In genomic region chr11:114850452-114851268, GRCm38 (mm10) we compare ENCODE assay signal across 8 mouse cellular contexts. TPM values are rescaled to one million over a fixed set of nuclear protein-coding genes. Genes with fewer than 3 reads are reported as not detected.
DNase-seq lines count a peak whose midpoint lies in the region; ATAC-seq lines count a peak whose summit lies in the region.

TSS of gene Gprc5c (plus strand) at chr11:114851152.

- H3K4me3 ChIP-seq in lung, embryonic 15.5 days = peak within 1 kb of the TSS; percentile 62

- H3K4me1 ChIP-seq in lung, embryonic 15.5 days = peaks cover 28% of the 10 kb centered on the region

- H3K36me3 ChIP-seq in lung, embryonic 15.5 days = no peaks in the 10 kb centered on the region

- ATAC-seq in lung, embryonic 15.5 days (ENCODE audit: borderline replicate concordance, extremely low read depth, low FRiP score, low TSS enrichment) = peak; percentile 45; the same call in 1 of the 2 replicates
- no peak for ATAC-seq in activated CD4-positive, CD25-positive, alpha-beta regulatory T cell, adult 4 months

- H3K9ac ChIP-seq in lung, embryonic 15.5 days = peak within 1 kb of the TSS; percentile 70

- peaks cover 11% of the 10 kb centered on the region; the same call in 1 of the 2 replicates for H3K27me3 ChIP-seq in lung, embryonic 15.5 days

- WGBS in lung, embryonic 15.5 days = 1% methylated on average over 35 of the region's 43 CpGs

- H3K9me3 ChIP-seq in lung, embryonic 15.5 days = no peaks in the 10 kb centered on the region

- H3K4me2 ChIP-seq in lung, embryonic 15.5 days = peak within 1 kb of the TSS; percentile 97

- peak; percentile 75 for DNase-seq in adrenal gland, postnatal 10 days
- no peak for DNase-seq in adrenal gland, adult 8-10 months
- peak; percentile 70 for DNase-seq in embryo, embryonic 10.5 days (ENCODE audit: low spot score)
- DNase-seq in heart, adult 18-20 months = peak; percentile 75 to 80
- DNase-seq in kidney, adult 11 months = peak; percentile 92
- peak; percentile 62 for DNase-seq in ovary, postnatal 14 days (ENCODE audit: low spot score)

- peak within 1 kb of the TSS; percentile 94 for H3K27ac ChIP-seq in lung, embryonic 15.5 days

RNA-seq across cellular contexts. Expression of gene Gprc5c, which starts in this region (rescaled TPM):
- 10 to 100 TPM; 26.2 to 27.9 TPM for total RNA-seq in adrenal gland, postnatal 10 days (2021)
- total RNA-seq in adrenal gland, adult 8-10 months (2022) = 1 to 10 TPM; 4.3 to 7.7 (median 4.6) TPM
- 1 to 10 TPM; 5.1 to 7.5 TPM for total RNA-seq in heart, adult 18-20 months (2021)
- polyA plus RNA-seq in lung, embryonic 15.5 days (2015; fragmentation: Nextera tagmentation; extraction: Ambion mirVana) = 35.4 and 36.1 TPM in 2 replicates
- under 1 TPM in 1 of 2 experiments, not detected in 1; 0.15 TPM for polyA plus RNA-seq in activated CD4-positive, CD25-positive, alpha-beta regulatory T cell, adult 4 months (2017; shearing (Covaris generic))

Comparison
In these comparisons a context has a peak if more than half of its experiments do, and no peak if none do; other contexts are left out.
1. RNA of gene Gprc5c (polyA plus RNA-seq): 35.4 to 36.1 TPM in lung, embryonic 15.5 days; 0.15 TPM in activated CD4-positive, CD25-positive, alpha-beta regulatory T cell, adult 4 months; every median in the first group is over 10 times any median in the second.